Comparison of ENCODE assay signal across 8 mouse cellular contexts in genomic region chr14:64586860-64587698, GRCm38 (mm10).
DNase-seq lines count a peak whose midpoint lies in the region; ATAC-seq and TF ChIP-seq lines count a peak whose summit lies in the region.

No protein-coding gene starts in this region.

- under 1% methylated on average over 58 of the region's 58 CpGs for WGBS in kidney, embryonic 16.5 days
- under 1% methylated on average over 58 of the region's 58 CpGs for WGBS in bone marrow, adult 2 months
- under 1% methylated on average over 58 of the region's 58 CpGs for WGBS in intestine, embryonic 15.5 days
- WGBS in midbrain, embryonic 15.5 days, result under 1% methylated on average over 53 of the region's 58 CpGs

- peaks cover 29% of the 10 kb centered on the region for H3K4me1 ChIP-seq in kidney, embryonic 16.5 days (ENCODE audit: insufficient read depth, low read length)
- no peaks in the 10 kb centered on the region for H3K4me1 ChIP-seq in bone marrow, adult 2 months (ENCODE audit: control insufficient read depth, insufficient read depth, low read length)
- H3K4me1 ChIP-seq in intestine, embryonic 15.5 days (replicated peaks), result peaks cover 18% of the 10 kb centered on the region
- H3K4me1 ChIP-seq in midbrain, embryonic 15.5 days, result peaks cover 40% of the 10 kb centered on the region

- TF ChIP-seq POLR2A in bone marrow, adult 2 months (IDR thresholded peaks at IDR 0.05; ENCODE audit: borderline replicate concordance, control insufficient read depth, low read depth, low read length), result no peak

- H3K4me3 ChIP-seq in kidney, embryonic 16.5 days (ENCODE audit: low read length), result peak overlapping the region; percentile 53
- H3K4me3 ChIP-seq in bone marrow, adult 2 months (replicated peaks; ENCODE audit: control insufficient read depth, low read depth, low read length), result peak overlapping the region; percentile 21
- H3K4me3 ChIP-seq in intestine, embryonic 15.5 days (replicated peaks), result peak overlapping the region; percentile 44
- peak overlapping the region; percentile 86 for H3K4me3 ChIP-seq in midbrain, embryonic 15.5 days

- DNase-seq in kidney, postnatal 36 days, result no peak
- peak; percentile 62 for DNase-seq in embryo, embryonic 9.5 days (ENCODE audit: extremely low spot score)
- no peak for DNase-seq in adipocyte (ENCODE audit: low spot score)
- DNase-seq in kidney, adult 11 months, result no peak

- peak overlapping the region; percentile 76 for H3K4me2 ChIP-seq in kidney, embryonic 16.5 days (replicated peaks; ENCODE audit: low read depth, low read length)
- H3K4me2 ChIP-seq in intestine, embryonic 15.5 days (replicated peaks), result peak overlapping the region; percentile 88
- peak overlapping the region; percentile 95 for H3K4me2 ChIP-seq in midbrain, embryonic 15.5 days

- no peak overlapping the region for H3K27ac ChIP-seq in kidney, embryonic 16.5 days (ENCODE audit: low read length)
- H3K27ac ChIP-seq in bone marrow, adult 2 months (ENCODE audit: control insufficient read depth, insufficient read depth, low read depth, low read length, poor library complexity), result no peak overlapping the region
- H3K27ac ChIP-seq in intestine, embryonic 15.5 days, result no peak overlapping the region
- H3K27ac ChIP-seq in midbrain, embryonic 15.5 days, result peak overlapping the region; percentile 100

- TF ChIP-seq CTCF in bone marrow, adult 2 months (IDR thresholded peaks at IDR 0.05; ENCODE audit: control insufficient read depth, insufficient read depth, low read length), result no peak

- H3K9me3 ChIP-seq in kidney, embryonic 16.5 days (ENCODE audit: low read length), result no peaks in the 10 kb centered on the region
- no peaks in the 10 kb centered on the region for H3K9me3 ChIP-seq in intestine, embryonic 15.5 days
- H3K9me3 ChIP-seq in midbrain, embryonic 15.5 days, result no peaks in the 10 kb centered on the region

- H3K36me3 ChIP-seq in kidney, embryonic 16.5 days (ENCODE audit: insufficient read depth, low read length), result no peaks in the 10 kb centered on the region
- H3K36me3 ChIP-seq in intestine, embryonic 15.5 days, result no peaks in the 10 kb centered on the region
- H3K36me3 ChIP-seq in midbrain, embryonic 15.5 days (replicated peaks), result no peaks in the 10 kb centered on the region

- 0 out of 2 replicates have a peak overlapping the region, but pooled peaks have one; percentile 44 for H3K9ac ChIP-seq in kidney, embryonic 16.5 days (replicated peaks; ENCODE audit: low read length)
- 0 out of 2 replicates have a peak overlapping the region, but pooled peaks have one; percentile 3 for H3K9ac ChIP-seq in intestine, embryonic 15.5 days
- peak overlapping the region; percentile 77 for H3K9ac ChIP-seq in midbrain, embryonic 15.5 days

- H3K27me3 ChIP-seq in kidney, embryonic 16.5 days (ENCODE audit: insufficient read depth, low read length), result peaks cover 97% of the 10 kb centered on the region
- peaks cover 84% of the 10 kb centered on the region for H3K27me3 ChIP-seq in intestine, embryonic 15.5 days (replicated peaks)
- H3K27me3 ChIP-seq in midbrain, embryonic 15.5 days (replicated peaks), result no peaks in the 10 kb centered on the region

- ATAC-seq in kidney, embryonic 16.5 days (ENCODE audit: low FRiP score, low TSS enrichment), result no peak
- ATAC-seq in intestine, embryonic 15.5 days, result peak; percentile 70
- ATAC-seq in midbrain, embryonic 15.5 days (replicated peaks), result peak; percentile 77

Comparison
In these comparisons a context has a peak if more than half of its experiments do, and no peak if none do; other contexts are left out.
1. H3K4me3 ChIP-seq: peak in every context shown above with its lines; median percentile 86 in midbrain, embryonic 15.5 days; 53 in kidney, embryonic 16.5 days; 44 in intestine, embryonic 15.5 days; 21 in bone marrow, adult 2 months.
2. H3K9ac ChIP-seq: peak in every context shown above with its lines; median percentile 77 in midbrain, embryonic 15.5 days; 44 in kidney, embryonic 16.5 days; 3 in intestine, embryonic 15.5 days.